Mouse (Mus musculus) brain, adult 2 months (tissue): Measurements from ENCODE around the gene Auh.
A peak's percentile ranks its signal among the peaks of the same experiment; 100 is the strongest.

Experiments
- DNase-seq: peaks from one replicate; pipeline ENCODE4 v3.0.0; 2011; ENCODE audit warnings: low read depth, low spot score

Auh gene

DNA sequence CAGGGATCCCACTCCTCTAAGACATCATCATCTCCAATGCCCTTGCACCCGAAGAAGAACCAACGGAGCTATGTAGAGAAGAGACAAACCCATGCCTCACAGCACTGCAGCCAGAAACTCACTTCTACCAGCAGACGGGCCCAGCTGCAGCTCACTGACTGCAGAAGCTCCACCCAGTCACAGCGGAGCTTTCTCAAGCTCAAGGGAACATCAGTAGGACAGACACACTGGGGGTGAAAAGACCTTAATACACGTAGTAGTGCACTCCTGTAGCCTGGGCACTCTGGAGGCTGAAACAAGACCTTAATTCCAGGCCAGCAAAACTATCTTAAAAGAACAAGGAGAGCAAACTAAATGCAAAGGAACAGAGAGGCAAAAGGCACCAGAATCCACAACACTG, 5.0 kb downstream of the Auh start:
- peak; percentile 37 for DNase-seq

DNA sequence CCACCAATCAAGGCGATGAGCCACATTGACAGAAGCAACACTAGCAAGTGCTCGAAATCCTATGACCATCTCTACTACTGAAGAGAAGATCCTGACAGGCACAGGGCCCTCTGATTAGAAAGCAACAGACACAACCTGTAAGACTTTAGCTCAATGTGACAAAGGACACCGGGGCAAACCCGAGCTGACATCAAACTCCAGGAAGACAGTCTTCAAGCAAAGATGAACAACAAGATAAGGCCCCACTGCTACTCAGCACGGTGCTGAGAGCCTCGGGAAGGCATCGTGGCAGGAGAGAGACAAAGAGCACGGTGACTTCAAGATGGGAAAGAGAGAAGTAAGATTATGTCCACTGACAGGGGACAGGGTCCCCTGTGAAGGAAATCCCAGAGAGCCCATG, 7.5 kb downstream of the Auh start:
- no peak for DNase-seq

DNA sequence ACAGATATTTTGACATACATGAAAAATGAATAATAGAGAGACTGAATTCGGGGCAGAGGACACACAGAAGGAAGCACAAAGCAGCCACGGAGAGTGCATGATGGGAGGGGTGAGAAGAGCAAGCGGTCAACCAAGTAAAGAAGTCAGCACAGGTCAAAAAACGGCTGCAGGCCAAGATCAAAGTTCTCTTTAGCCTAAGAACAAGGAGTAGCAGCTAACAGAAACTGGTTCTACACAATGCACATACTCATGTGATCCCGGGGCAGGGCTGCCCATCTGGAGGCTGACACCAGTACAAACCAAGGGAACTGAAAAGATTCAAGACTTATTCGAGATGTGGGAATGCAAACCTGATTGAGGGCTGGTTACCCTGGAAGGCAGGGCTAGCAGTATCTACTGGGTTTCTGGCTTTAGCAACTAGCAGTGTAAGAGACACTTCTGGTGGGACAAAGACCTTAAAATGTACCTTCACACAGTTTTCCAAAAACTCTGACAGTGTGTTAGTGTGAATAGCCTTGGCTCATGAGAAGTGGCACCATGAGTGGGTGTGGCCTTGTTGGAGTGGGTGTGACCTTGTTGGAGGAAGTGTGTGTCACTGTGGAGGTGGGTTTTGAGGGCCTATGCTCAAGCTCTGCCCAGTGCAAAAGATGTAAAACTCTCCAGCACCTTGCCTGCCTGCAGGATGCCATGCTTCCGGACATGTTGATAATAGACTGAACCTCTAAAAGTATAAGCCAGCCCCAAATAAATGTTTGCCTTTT, 8.2 kb downstream of the Auh start:
- no peak for DNase-seq

GRCm38 (mm10) chr13:52919790-52920352, 9.6 kb downstream of the Auh start:
- no peak for DNase-seq

DNA sequence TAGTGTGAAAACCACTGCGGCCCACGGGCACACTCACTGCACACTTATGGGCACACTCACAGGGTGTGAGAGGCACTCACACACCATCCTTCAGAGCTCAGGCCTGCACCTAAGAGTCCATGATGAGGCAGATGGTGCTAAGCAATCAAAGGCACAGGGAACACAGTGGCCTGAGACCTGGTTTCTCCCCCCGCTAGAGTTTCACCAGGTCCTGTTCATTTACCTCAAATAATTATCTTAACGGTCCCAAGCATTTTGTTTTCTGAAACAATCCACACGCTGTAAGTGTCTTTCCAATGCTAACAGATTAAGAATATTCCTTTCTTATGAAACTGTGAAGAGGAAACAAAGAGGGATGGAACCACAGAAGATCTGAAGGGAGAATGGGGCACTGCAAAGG, 11.1 kb downstream of the Auh start:
- DNase-seq, result no peak

DNA sequence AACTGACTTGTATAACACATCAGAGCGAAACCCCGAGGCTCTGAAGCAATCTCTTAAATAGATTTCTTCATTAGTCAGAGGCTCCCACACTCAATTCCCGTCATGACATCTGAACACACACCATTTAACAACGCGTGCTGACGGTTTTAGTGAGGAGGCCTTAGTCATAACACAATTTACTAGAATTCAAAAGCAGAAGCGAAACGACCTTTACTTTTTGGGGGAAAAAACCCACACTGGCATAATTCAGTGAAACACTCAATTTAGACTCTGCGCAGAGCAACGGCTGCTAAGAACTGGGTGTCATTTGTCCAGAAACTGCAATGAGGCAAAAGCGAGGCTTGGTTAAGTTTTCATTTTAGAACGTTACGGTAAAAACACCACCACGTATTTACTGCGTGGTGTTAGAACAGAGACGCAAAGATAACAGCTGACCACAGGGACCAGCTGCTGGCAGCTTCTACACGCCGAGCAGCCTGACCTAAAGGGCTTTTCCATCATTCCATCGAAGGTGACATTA, 14.8 kb downstream of the Auh start:
- peak; percentile 78 for DNase-seq

- no peak for DNase-seq
Measured at GRCm38 (mm10) chr13:52913926-52914325, 15.6 kb downstream of the Auh start.

- DNase-seq, result no peak
Measured at GRCm38 (mm10) chr13:52912495-52912894, 17.0 kb downstream of the Auh start.

DNA sequence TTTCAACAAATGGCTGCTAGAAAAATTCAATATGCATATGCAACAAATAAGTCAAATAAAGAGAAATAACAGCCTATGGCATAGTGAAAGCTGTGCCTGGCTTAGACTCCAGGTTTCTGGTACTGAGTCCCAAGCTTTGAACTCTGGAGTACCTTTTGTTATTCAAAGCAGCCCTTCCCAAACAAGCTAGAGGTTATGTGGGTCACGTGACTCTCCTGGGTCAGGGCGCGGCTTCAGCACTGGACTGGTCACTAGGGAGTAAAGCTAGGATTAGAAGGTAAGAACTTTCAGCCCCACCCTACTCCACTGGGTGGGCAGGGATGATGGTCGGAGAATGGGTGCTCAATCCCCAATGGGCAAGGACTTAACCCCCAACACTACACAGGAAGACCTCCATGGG, 18.2 kb downstream of the Auh start:
- DNase-seq, result no peak

DNA sequence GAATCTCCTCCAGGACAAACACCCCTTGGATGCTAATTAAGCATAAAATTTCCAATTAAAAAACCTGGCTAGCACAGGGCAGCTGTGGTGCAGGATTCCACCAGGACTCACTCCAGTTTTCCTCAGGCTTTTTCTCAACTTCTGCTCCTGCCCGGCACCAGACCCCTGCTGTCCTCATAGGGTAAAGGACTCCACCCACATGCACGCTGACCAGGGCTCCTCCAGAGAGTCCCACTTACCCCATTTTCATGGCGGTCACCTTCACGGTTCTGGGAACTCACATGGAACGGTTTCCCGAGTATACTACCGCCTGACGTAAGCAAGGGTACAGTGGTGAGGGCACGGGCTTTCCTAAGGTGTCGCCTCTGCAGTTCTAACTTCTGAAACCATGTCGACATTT, 23.2 kb downstream of the Auh start:
- DNase-seq, result no peak

GRCm38 (mm10) chr13:52904175-52904574, 25.3 kb downstream of the Auh start:
- peak; percentile 20 for DNase-seq

- no peak for DNase-seq
Measured at GRCm38 (mm10) chr13:52903767-52904166, 25.7 kb downstream of the Auh start.

- no peak for DNase-seq
Measured at GRCm38 (mm10) chr13:52902517-52902916, 27.0 kb downstream of the Auh start.

DNA sequence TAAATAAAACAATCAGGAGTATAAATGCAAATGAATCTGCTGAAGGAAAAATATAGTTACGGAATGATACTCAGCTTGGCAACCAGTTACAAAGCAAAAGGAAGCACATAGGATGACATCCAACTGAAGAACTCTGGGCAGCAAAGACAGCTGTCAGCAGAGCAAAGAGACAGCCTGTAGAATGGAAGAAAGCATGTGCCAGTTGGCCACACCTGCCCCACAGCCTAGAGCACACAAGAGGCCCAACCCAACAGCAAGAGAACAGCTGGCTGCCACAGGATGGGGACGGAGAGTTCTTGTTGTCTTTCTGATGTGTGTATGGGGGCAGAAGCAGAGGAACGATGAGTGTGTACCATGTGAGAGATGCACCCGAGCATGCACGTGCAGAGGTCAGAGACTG, 29.8 kb downstream of the Auh start:
- DNase-seq, result peak; percentile 22

- DNase-seq, result no peak
Measured at GRCm38 (mm10) chr13:52897806-52898205, 31.7 kb downstream of the Auh start.

GRCm38 (mm10) chr13:52892791-52893190, 36.7 kb downstream of the Auh start:
- DNase-seq, result peak; percentile 74

GRCm38 (mm10) chr13:52892065-52892503, 37.4 kb downstream of the Auh start:
- peak; percentile 94 for DNase-seq

GRCm38 (mm10) chr13:52890313-52890712, 39.2 kb downstream of the Auh start:
- no peak for DNase-seq

GRCm38 (mm10) chr13:52886779-52887178, 42.7 kb downstream of the Auh start:
- DNase-seq, result peak; percentile 27

DNA sequence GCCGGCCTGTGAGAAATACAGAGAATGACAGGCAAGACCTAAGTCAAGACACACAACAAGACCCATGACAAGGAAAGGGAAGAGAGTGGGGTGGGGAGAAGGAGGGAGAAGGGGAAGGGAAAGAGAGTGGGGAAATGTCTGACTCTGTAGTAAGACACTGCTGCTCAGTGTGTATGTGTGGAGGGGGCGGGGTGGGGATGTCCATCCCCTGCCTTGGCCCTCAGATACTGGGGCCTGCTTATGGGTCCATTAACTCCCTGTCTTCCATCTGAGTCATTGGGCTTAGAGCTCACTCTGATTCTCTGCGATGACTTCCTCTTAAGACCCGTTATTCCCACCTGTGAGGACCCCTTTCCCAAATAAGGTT, 45.5 kb downstream of the Auh start:
- DNase-seq, result no peak

GRCm38 (mm10) chr13:52883084-52883959, 46.2 kb downstream of the Auh start:
- peak; percentile 66 for DNase-seq

GRCm38 (mm10) chr13:52880386-52880785, 49.1 kb downstream of the Auh start:
- DNase-seq, result peak; percentile 22
